Mouse (Mus musculus) gonadal fat pad, adult 2 months (tissue): ENCODE results near the gene Abcc2. TPM values are rescaled to one million over a fixed set of nuclear protein-coding genes. Genes with fewer than 3 reads are reported as not detected.

Experiments used
- DNase-seq: peaks from one replicate; pipeline ENCODE4 v3.0.0-alpha.2; 2012; ENCODE audit warnings: low read depth
- polyA plus RNA-seq: library from polyadenylated mRNA; depleted of rRNA; stranded (reverse); fragments of >200 nt; gene quantifications from 2 replicates; pipeline ENCODE4 v1.2.3, GENCODE M21; 2012

The Abcc2 gene
- polyA plus RNA-seq, 1 experiment, result 0.14 TPM

- DNase-seq, result no peak
These were observed 4.7 kb upstream of the Abcc2 start for GRCm38 (mm10) chr19:43777308-43777707.

- no peak for DNase-seq
These were observed 1.6 kb upstream of the Abcc2 start for GRCm38 (mm10) chr19:43780391-43780790.

- no peak for DNase-seq
These were observed 2.8 kb downstream of the Abcc2 start for GRCm38 (mm10) chr19:43784761-43785160.

- no peak for DNase-seq
These were observed 4.4 kb downstream of the Abcc2 start for GRCm38 (mm10) chr19:43786249-43787026.

- DNase-seq, result peak; percentile 10
These were observed 7.8 kb downstream of the Abcc2 start for GRCm38 (mm10) chr19:43789817-43790216.

- no peak for DNase-seq
These were observed 10.5 kb downstream of the Abcc2 start for GRCm38 (mm10) chr19:43792537-43792936.

- DNase-seq, result no peak
These were observed 12.0 kb downstream of the Abcc2 start for GRCm38 (mm10) chr19:43793951-43794350.

- DNase-seq, result no peak
These were observed 13.5 kb downstream of the Abcc2 start for GRCm38 (mm10) chr19:43795511-43795910.

GRCm38 (mm10) chr19:43797216-43797615, 15.2 kb downstream of the Abcc2 start:
- DNase-seq, result no peak

- no peak for DNase-seq
These were observed 19.5 kb downstream of the Abcc2 start for GRCm38 (mm10) chr19:43801427-43802051.

- DNase-seq, result no peak
These were observed 21.9 kb downstream of the Abcc2 start for GRCm38 (mm10) chr19:43803866-43804265.

GRCm38 (mm10) chr19:43809331-43809730, 27.3 kb downstream of the Abcc2 start:
- DNase-seq, result no peak

- DNase-seq, result no peak
These were observed 29.4 kb downstream of the Abcc2 start for GRCm38 (mm10) chr19:43811419-43811818.

- DNase-seq, result no peak
These were observed 31.3 kb downstream of the Abcc2 start for GRCm38 (mm10) chr19:43813315-43813714.

- no peak for DNase-seq
These were observed 33.8 kb downstream of the Abcc2 start for GRCm38 (mm10) chr19:43815661-43816414.

- DNase-seq, result no peak
These were observed 44.9 kb downstream of the Abcc2 start for GRCm38 (mm10) chr19:43826855-43827254.

GRCm38 (mm10) chr19:43832425-43833069, 50.6 kb downstream of the Abcc2 start:
- no peak for DNase-seq

GRCm38 (mm10) chr19:43843184-43843583, 61.2 kb downstream of the Abcc2 start:
- DNase-seq, result no peak

GRCm38 (mm10) chr19:43845331-43845908, 63.4 kb downstream of the Abcc2 start:
- DNase-seq, result no peak

- DNase-seq, result no peak
These were observed 65.1 kb downstream of the Abcc2 start for GRCm38 (mm10) chr19:43847056-43847455.

- no peak for DNase-seq
These were observed 66.0 kb downstream of the Abcc2 start for GRCm38 (mm10) chr19:43847966-43848365.

GRCm38 (mm10) chr19:43850026-43850425, 68.0 kb downstream of the Abcc2 start:
- no peak for DNase-seq
